Mouse (Mus musculus): Measurements from ENCODE around the gene Parp4. TPM values are rescaled to one million over a fixed set of nuclear protein-coding genes. Genes with fewer than 3 reads are reported as not detected.

The Parp4 gene
- polyA plus RNA-seq, 1 experiment, result 7.6 TPM

DNA sequence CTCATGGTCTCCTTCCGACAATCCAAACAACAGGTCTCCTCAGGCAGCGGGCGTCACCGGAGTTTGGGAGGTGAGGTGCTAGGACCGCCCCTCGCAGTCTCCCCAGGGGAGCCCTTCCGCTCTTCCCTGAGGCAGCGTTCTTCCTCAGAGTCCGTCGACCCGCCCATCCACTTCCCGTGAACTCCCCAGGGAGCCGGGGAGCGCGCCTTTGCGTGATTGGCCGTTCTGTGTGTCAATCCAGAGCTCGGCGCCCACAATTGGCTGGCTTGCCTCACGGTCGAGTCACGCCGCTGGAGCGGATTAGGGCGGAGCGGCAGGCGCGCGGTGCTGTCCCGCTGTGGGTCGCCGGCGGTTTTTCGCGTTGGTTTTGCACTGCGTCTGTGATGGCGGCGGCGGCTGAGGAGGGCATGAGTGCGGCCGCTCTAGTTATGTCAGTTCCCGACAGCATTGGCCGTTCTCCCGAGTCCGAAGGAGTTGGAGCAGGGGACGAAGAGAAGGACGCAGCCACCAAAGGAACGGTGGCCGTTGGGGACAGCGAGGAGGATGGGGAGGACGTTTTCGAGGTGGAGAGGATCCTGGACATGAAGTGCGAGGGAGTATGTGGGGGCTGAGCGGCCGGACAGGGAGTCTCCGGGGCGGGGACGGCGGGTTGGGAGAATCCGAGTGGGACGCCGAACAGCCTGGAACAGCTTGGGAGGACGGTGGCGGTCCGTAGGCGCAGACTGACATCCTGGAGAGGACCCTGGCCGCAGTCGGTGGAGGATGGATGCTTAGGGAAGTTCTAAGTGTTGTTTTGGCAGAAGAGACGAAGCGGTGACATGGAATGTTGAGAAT is 92.8 kb downstream of the Parp4 start, which contains the start of gene Mphosph8:
Mphosph8 (plus strand) TSS at position 280 of the 834 bp plus-strand sequence.
- Histone ChIP-seq H3K27ac (ENCODE audit: insufficient read depth, low read length) (peak within 1 kb of the TSS; percentile 80), H3K4me3 (ENCODE audit: extremely low read depth, insufficient read depth, insufficient read length) (peak within 1 kb of the TSS; percentile 95), H3K4me1 (ENCODE audit: control insufficient read depth, insufficient read depth, insufficient read length) (peaks cover 4% of the 10 kb centered on the region; the same call in 1 of the 2 replicates), H3K36me3 (ENCODE audit: control insufficient read depth, insufficient read depth, low read length) (peaks cover 6% of the 10 kb centered on the region; the same call in 1 of the 2 replicates), H3K27me3 (ENCODE audit: control insufficient read depth, insufficient read depth, low read length) (no peaks in the 10 kb centered on the region)
- WGBS, result under 1% methylated on average over 70 of the region's 70 CpGs
- TF ChIP-seq POLR2A (IDR thresholded peaks at IDR 0.05; ENCODE audit: low read depth, low read length) (peak; percentile 69; the same call in 1 of the 2 replicates), CTCF (IDR thresholded peaks at IDR 0.05; ENCODE audit: extremely low read depth, insufficient read depth, insufficient read length, insufficient replicate concordance) (no peak)
- DNase-seq (ENCODE audit: low read depth in 1 of 2, low spot score in 2 of 2), result peak; percentile 97 to 99

DNA sequence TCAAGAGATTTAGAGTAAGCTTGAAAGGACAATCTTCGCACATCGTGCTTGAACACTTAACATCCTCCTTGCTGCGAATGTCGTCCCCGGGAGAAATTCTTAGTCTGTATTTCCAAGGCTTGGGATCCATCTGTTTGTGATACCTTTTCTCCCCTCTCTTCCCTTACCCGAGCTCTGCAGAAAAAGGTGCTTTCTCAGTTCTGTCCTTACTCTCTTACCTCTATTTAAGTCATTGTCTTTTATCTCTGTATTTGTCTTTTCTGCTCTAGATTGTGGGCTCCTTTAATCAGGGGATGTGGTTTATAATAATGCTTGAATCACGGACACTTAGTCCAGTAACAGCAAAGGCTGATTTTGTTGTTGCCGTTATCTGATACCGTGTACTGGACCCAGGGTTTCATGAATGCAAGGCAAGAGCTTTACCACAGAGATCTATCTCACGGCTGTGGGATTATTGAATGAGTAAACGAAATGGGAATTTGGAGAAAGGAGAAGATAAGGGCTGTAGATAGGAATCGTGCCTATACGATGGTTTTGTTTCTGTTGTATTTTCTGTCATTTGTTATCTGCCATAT is 93.7 kb downstream of the Parp4 start:
- H3K27ac ChIP-seq (ENCODE audit: insufficient read depth, low read length), result no peak overlapping the region
- 11% methylated on average over 13 of the region's 13 CpGs for WGBS
- no peak for TF ChIP-seq CTCF (IDR thresholded peaks at IDR 0.05; ENCODE audit: extremely low read depth, insufficient read depth, insufficient read length, insufficient replicate concordance)
- TF ChIP-seq POLR2A (IDR thresholded peaks at IDR 0.05; ENCODE audit: low read depth, low read length), result no peak
- peaks cover 4% of the 10 kb centered on the region; the same call in 1 of the 2 replicates for H3K4me1 ChIP-seq (ENCODE audit: control insufficient read depth, insufficient read depth, insufficient read length)
- no peak for DNase-seq (ENCODE audit: low read depth in 1 of 2, low spot score in 2 of 2)
- peaks cover 6% of the 10 kb centered on the region for H3K36me3 ChIP-seq (ENCODE audit: control insufficient read depth, insufficient read depth, low read length)
- peak overlapping the region; percentile 88; the same call in 1 of the 2 replicates for H3K4me3 ChIP-seq (ENCODE audit: extremely low read depth, insufficient read depth, insufficient read length)
- H3K27me3 ChIP-seq (ENCODE audit: control insufficient read depth, insufficient read depth, low read length), result no peaks in the 10 kb centered on the region

DNA sequence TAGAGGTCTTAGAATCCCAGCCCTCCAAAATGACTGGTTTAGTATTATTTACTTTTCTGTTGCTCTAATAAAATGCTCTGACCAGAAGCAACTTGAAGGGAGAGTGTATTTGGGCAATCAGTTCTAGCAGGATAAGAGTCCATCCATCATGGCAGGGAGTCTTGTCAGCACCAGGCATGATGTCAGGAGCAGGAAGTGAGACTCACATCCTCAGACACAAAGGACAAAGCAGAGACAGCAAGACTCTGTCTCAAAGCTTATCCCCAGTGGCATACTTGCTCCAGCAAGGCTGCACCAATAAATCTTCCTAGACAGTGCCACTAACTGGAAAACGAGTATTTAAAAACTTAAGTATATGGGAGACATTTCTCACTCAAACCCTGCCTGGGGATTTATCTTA is 110.0 kb downstream of the Parp4 start:
- no peak for DNase-seq (ENCODE audit: low read depth in 1 of 2, low spot score in 2 of 2)
- H3K4me1 ChIP-seq (ENCODE audit: control insufficient read depth, insufficient read depth, insufficient read length), result no peaks in the 10 kb centered on the region
- no peak overlapping the region for H3K27ac ChIP-seq (ENCODE audit: insufficient read depth, low read length)
- TF ChIP-seq POLR2A (IDR thresholded peaks at IDR 0.05; ENCODE audit: low read depth, low read length), result no peak
- TF ChIP-seq CTCF (IDR thresholded peaks at IDR 0.05; ENCODE audit: extremely low read depth, insufficient read depth, insufficient read length, insufficient replicate concordance), result no peak
- H3K4me3 ChIP-seq (ENCODE audit: extremely low read depth, insufficient read depth, insufficient read length), result no peak overlapping the region
- peaks cover 31% of the 10 kb centered on the region for H3K36me3 ChIP-seq (ENCODE audit: control insufficient read depth, insufficient read depth, low read length)
- 76% methylated on average over 1 of the region's 1 CpGs for WGBS
- H3K27me3 ChIP-seq (ENCODE audit: control insufficient read depth, insufficient read depth, low read length), result no peaks in the 10 kb centered on the region

DNA sequence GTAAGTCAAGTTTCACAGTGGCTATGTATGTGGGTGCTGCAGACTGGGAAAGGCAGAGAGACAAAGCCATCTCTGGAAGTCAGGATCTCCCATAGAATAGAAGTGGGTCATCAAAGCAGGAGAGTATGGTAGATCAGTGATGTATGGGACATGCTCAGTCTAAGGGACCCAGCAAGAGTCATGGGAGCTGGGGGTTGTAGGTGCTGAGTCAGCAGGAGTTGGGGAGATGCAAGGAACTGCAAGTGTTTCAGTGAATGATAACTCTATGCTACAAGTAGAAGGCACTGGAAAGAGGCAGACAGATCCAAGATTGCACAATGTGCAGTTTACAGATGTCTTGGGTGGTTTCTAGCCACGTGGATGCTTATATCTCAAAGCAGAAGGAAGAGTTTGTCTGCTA is 113.7 kb downstream of the Parp4 start:
- Histone ChIP-seq H3K4me1 (ENCODE audit: control insufficient read depth, insufficient read depth, insufficient read length) (no peaks in the 10 kb centered on the region), H3K27me3 (ENCODE audit: control insufficient read depth, insufficient read depth, low read length) (no peaks in the 10 kb centered on the region), H3K4me3 (ENCODE audit: extremely low read depth, insufficient read depth, insufficient read length) (no peak overlapping the region), H3K36me3 (ENCODE audit: control insufficient read depth, insufficient read depth, low read length) (peaks cover 48% of the 10 kb centered on the region), H3K27ac (ENCODE audit: insufficient read depth, low read length) (no peak overlapping the region)
- no peak for DNase-seq (ENCODE audit: low read depth in 1 of 2, low spot score in 2 of 2)
- TF ChIP-seq CTCF (IDR thresholded peaks at IDR 0.05; ENCODE audit: extremely low read depth, insufficient read depth, insufficient read length, insufficient replicate concordance) (no peak), POLR2A (IDR thresholded peaks at IDR 0.05; ENCODE audit: low read depth, low read length) (no peak)
- WGBS, result 90% methylated on average over 1 of the region's 1 CpGs

DNA sequence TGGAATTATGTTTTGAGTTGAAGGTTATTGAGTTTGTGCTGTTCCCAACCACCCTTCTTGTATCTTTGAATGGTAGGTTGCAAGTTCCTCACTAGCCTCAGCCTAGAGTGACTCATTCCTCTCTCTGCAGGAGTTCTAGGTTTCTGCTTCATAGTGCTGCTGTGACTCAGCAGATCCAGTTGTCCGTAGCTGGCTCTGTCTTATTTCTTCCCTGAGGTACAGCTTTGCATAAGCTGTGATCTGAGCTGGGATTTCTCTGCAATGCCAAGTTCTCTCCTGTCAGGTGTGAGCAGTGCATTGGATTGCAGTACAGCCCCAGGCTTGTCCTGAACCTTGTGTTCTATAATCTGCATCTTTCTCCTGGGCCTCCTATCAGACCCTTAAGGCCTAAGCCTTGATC is 114.3 kb downstream of the Parp4 start:
- no peak for DNase-seq (ENCODE audit: low read depth in 1 of 2, low spot score in 2 of 2)
- H3K4me3 ChIP-seq (ENCODE audit: extremely low read depth, insufficient read depth, insufficient read length), result no peak overlapping the region
- TF ChIP-seq POLR2A (IDR thresholded peaks at IDR 0.05; ENCODE audit: low read depth, low read length) (no peak), CTCF (IDR thresholded peaks at IDR 0.05; ENCODE audit: extremely low read depth, insufficient read depth, insufficient read length, insufficient replicate concordance) (no peak)
- H3K36me3 ChIP-seq (ENCODE audit: control insufficient read depth, insufficient read depth, low read length), result peaks cover 48% of the 10 kb centered on the region
- H3K27me3 ChIP-seq (ENCODE audit: control insufficient read depth, insufficient read depth, low read length), result no peaks in the 10 kb centered on the region
- no peak overlapping the region for H3K27ac ChIP-seq (ENCODE audit: insufficient read depth, low read length)
- WGBS, result 76% methylated on average over 1 of the region's 1 CpGs
- no peaks in the 10 kb centered on the region for H3K4me1 ChIP-seq (ENCODE audit: control insufficient read depth, insufficient read depth, insufficient read length)

DNA sequence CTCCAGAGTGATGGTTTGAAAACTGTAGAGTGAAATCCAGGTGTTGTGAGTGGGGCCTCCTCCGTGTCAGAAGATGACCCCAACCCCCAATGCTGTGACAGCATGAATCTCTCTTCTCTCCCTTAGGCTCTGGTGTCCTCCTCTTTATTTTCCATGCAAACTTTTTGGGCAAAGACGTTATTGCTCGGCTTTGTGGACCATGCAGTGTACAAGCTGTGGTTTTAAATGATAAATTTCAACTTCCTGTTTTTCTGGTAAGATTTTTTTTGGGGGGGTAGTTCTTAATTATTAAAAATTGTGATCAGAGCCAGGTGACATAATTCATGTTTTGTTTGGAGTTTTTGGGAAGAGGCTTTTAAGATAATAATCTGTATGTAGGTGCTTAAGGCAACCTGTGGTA is 120.1 kb downstream of the Parp4 start:
- Histone ChIP-seq H3K27me3 (ENCODE audit: control insufficient read depth, insufficient read depth, low read length) (no peaks in the 10 kb centered on the region), H3K4me1 (ENCODE audit: control insufficient read depth, insufficient read depth, insufficient read length) (no peaks in the 10 kb centered on the region), H3K4me3 (ENCODE audit: extremely low read depth, insufficient read depth, insufficient read length) (no peak overlapping the region), H3K27ac (ENCODE audit: insufficient read depth, low read length) (no peak overlapping the region), H3K36me3 (ENCODE audit: control insufficient read depth, insufficient read depth, low read length) (peaks cover 47% of the 10 kb centered on the region)
- WGBS, result 52% methylated on average over 3 of the region's 3 CpGs
- no peak for DNase-seq (ENCODE audit: low read depth in 1 of 2, low spot score in 2 of 2)
- TF ChIP-seq POLR2A (IDR thresholded peaks at IDR 0.05; ENCODE audit: low read depth, low read length) (no peak), CTCF (IDR thresholded peaks at IDR 0.05; ENCODE audit: extremely low read depth, insufficient read depth, insufficient read length, insufficient replicate concordance) (no peak)

All from spleen, adult 2 months (tissue).